Mouse (Mus musculus): ENCODE results near the gene Mgat4b. TPM values are rescaled to one million over a fixed set of nuclear protein-coding genes. Genes with fewer than 3 reads are reported as not detected.

Gene Mgat4b
- polyA plus RNA-seq, 1 experiment from 2014 or later = 14.4 TPM

GRCm38 (mm10) chr11:50207344-50207743 is 3.3 kb upstream of the Mgat4b start:
- WGBS (ENCODE audit: insufficient replicate concordance) = 94% methylated on average over 14 of the region's 14 CpGs
- Histone ChIP-seq H3K27ac (ENCODE audit: low read depth, low read length) (no peak overlapping the region), H3K4me2 (no peak overlapping the region)

GRCm38 (mm10) chr11:50208039-50208438 is 2.7 kb upstream of the Mgat4b start:
- 94% methylated on average over 5 of the region's 5 CpGs for WGBS (ENCODE audit: insufficient replicate concordance)
- Histone ChIP-seq H3K4me1 (ENCODE audit: control insufficient read depth, insufficient read depth, low read length) (peaks cover 17% of the 10 kb centered on the region), H3K4me2 (no peak overlapping the region), H3K9me3 (replicated peaks; ENCODE audit: control insufficient read depth, low read length) (no peaks in the 10 kb centered on the region), H3K4me3 (ENCODE audit: low read depth, low read length) (no peak overlapping the region), H3K9ac (ENCODE audit: low read depth, low read length) (no peak overlapping the region), H3K27me3 (ENCODE audit: control insufficient read depth, insufficient read depth, low read length) (no peaks in the 10 kb centered on the region), H3K36me3 (ENCODE audit: control insufficient read depth, insufficient read depth, low read length) (peaks cover 30% of the 10 kb centered on the region), H3K27ac (ENCODE audit: low read depth, low read length) (no peak overlapping the region)
- no peak for ATAC-seq (replicated peaks; ENCODE audit: insufficient number of reproducible peaks, low FRiP score, low TSS enrichment)

More at GRCm38 (mm10) chr11:50207344-50207743, 3.3 kb upstream of the Mgat4b start:
- no peaks in the 10 kb centered on the region for H3K27me3 ChIP-seq (ENCODE audit: control insufficient read depth, insufficient read depth, low read length)
- peaks cover 10% of the 10 kb centered on the region for H3K4me1 ChIP-seq (ENCODE audit: control insufficient read depth, insufficient read depth, low read length)
- ATAC-seq (replicated peaks; ENCODE audit: insufficient number of reproducible peaks, low FRiP score, low TSS enrichment) = no peak
- no peak overlapping the region for H3K9ac ChIP-seq (ENCODE audit: low read depth, low read length)
- peaks cover 36% of the 10 kb centered on the region for H3K36me3 ChIP-seq (ENCODE audit: control insufficient read depth, insufficient read depth, low read length)
- H3K9me3 ChIP-seq (replicated peaks; ENCODE audit: control insufficient read depth, low read length) = no peaks in the 10 kb centered on the region
- H3K4me3 ChIP-seq (ENCODE audit: low read depth, low read length) = no peak overlapping the region

GRCm38 (mm10) chr11:50210101-50210504 is 587 bp upstream of the Mgat4b start:
- Histone ChIP-seq H3K27ac (ENCODE audit: low read depth, low read length) (peak overlapping the region; percentile 97), H3K9ac (ENCODE audit: low read depth, low read length) (peak overlapping the region; percentile 92), H3K4me2 (peak overlapping the region; percentile 62), H3K4me1 (ENCODE audit: control insufficient read depth, insufficient read depth, low read length) (peaks cover 24% of the 10 kb centered on the region), H3K4me3 (ENCODE audit: low read depth, low read length) (peak overlapping the region; percentile 80), H3K27me3 (ENCODE audit: control insufficient read depth, insufficient read depth, low read length) (no peaks in the 10 kb centered on the region), H3K36me3 (ENCODE audit: control insufficient read depth, insufficient read depth, low read length) (peaks cover 21% of the 10 kb centered on the region), H3K9me3 (replicated peaks; ENCODE audit: control insufficient read depth, low read length) (no peaks in the 10 kb centered on the region)
- WGBS (ENCODE audit: insufficient replicate concordance) = under 1% methylated on average over 24 of the region's 24 CpGs
- ATAC-seq (replicated peaks; ENCODE audit: insufficient number of reproducible peaks, low FRiP score, low TSS enrichment) = peak; percentile 90

GRCm38 (mm10) chr11:50211322-50212059 is 801 bp downstream of the Mgat4b start:
- ATAC-seq (replicated peaks; ENCODE audit: insufficient number of reproducible peaks, low FRiP score, low TSS enrichment) = no peak
- Histone ChIP-seq H3K9me3 (replicated peaks; ENCODE audit: control insufficient read depth, low read length) (no peaks in the 10 kb centered on the region), H3K27me3 (ENCODE audit: control insufficient read depth, insufficient read depth, low read length) (no peaks in the 10 kb centered on the region), H3K27ac (ENCODE audit: low read depth, low read length) (peak overlapping the region; percentile 97), H3K36me3 (ENCODE audit: control insufficient read depth, insufficient read depth, low read length) (peaks cover 8% of the 10 kb centered on the region), H3K9ac (ENCODE audit: low read depth, low read length) (peak overlapping the region; percentile 92), H3K4me2 (peak overlapping the region; percentile 62), H3K4me1 (ENCODE audit: control insufficient read depth, insufficient read depth, low read length) (peaks cover 34% of the 10 kb centered on the region), H3K4me3 (ENCODE audit: low read depth, low read length) (peak overlapping the region; percentile 80)
- 90% methylated on average over 3 of the region's 3 CpGs for WGBS (ENCODE audit: insufficient replicate concordance)

GRCm38 (mm10) chr11:50212060-50212739 is 1.5 kb downstream of the Mgat4b start:
- 77% methylated on average over 3 of the region's 3 CpGs for WGBS (ENCODE audit: insufficient replicate concordance)
- ATAC-seq (replicated peaks; ENCODE audit: insufficient number of reproducible peaks, low FRiP score, low TSS enrichment) = no peak
- Histone ChIP-seq H3K4me3 (ENCODE audit: low read depth, low read length) (no peak overlapping the region), H3K4me2 (no peak overlapping the region), H3K36me3 (ENCODE audit: control insufficient read depth, insufficient read depth, low read length) (peaks cover 1% of the 10 kb centered on the region), H3K27me3 (ENCODE audit: control insufficient read depth, insufficient read depth, low read length) (no peaks in the 10 kb centered on the region), H3K9ac (ENCODE audit: low read depth, low read length) (no peak overlapping the region), H3K4me1 (ENCODE audit: control insufficient read depth, insufficient read depth, low read length) (peaks cover 34% of the 10 kb centered on the region), H3K9me3 (replicated peaks; ENCODE audit: control insufficient read depth, low read length) (no peaks in the 10 kb centered on the region), H3K27ac (ENCODE audit: low read depth, low read length) (peak overlapping the region; percentile 68; the same call in 1 of the 2 replicates)

GRCm38 (mm10) chr11:50212848-50213758 is 2.4 kb downstream of the Mgat4b start:
- Histone ChIP-seq H3K4me1 (ENCODE audit: control insufficient read depth, insufficient read depth, low read length) (peaks cover 36% of the 10 kb centered on the region), H3K9me3 (replicated peaks; ENCODE audit: control insufficient read depth, low read length) (no peaks in the 10 kb centered on the region), H3K9ac (ENCODE audit: low read depth, low read length) (no peak overlapping the region), H3K4me2 (peak overlapping the region; percentile 27), H3K27ac (ENCODE audit: low read depth, low read length) (peak overlapping the region; percentile 68), H3K27me3 (ENCODE audit: control insufficient read depth, insufficient read depth, low read length) (no peaks in the 10 kb centered on the region), H3K4me3 (ENCODE audit: low read depth, low read length) (no peak overlapping the region), H3K36me3 (ENCODE audit: control insufficient read depth, insufficient read depth, low read length) (no peaks in the 10 kb centered on the region)
- 0 out of 2 replicates have a peak, but pooled peaks have one; percentile 28 for ATAC-seq (replicated peaks; ENCODE audit: insufficient number of reproducible peaks, low FRiP score, low TSS enrichment)
- 38% methylated on average over 11 of the region's 11 CpGs for WGBS (ENCODE audit: insufficient replicate concordance)

GRCm38 (mm10) chr11:50214631-50215030 is 3.9 kb downstream of the Mgat4b start:
- no peak for ATAC-seq (replicated peaks; ENCODE audit: insufficient number of reproducible peaks, low FRiP score, low TSS enrichment)
- H3K4me2 ChIP-seq = no peak overlapping the region
- peaks cover 31% of the 10 kb centered on the region for H3K4me1 ChIP-seq (ENCODE audit: control insufficient read depth, insufficient read depth, low read length)
- H3K27ac ChIP-seq (ENCODE audit: low read depth, low read length) = no peak overlapping the region
- H3K27me3 ChIP-seq (ENCODE audit: control insufficient read depth, insufficient read depth, low read length) = no peaks in the 10 kb centered on the region
- 91% methylated on average over 6 of the region's 6 CpGs for WGBS (ENCODE audit: insufficient replicate concordance)
- H3K9ac ChIP-seq (ENCODE audit: low read depth, low read length) = no peak overlapping the region
- no peaks in the 10 kb centered on the region for H3K36me3 ChIP-seq (ENCODE audit: control insufficient read depth, insufficient read depth, low read length)
- no peaks in the 10 kb centered on the region for H3K9me3 ChIP-seq (replicated peaks; ENCODE audit: control insufficient read depth, low read length)
- no peak overlapping the region for H3K4me3 ChIP-seq (ENCODE audit: low read depth, low read length)

- no peaks in the 10 kb centered on the region for H3K27me3 ChIP-seq (ENCODE audit: control insufficient read depth, insufficient read depth, low read length)
- H3K4me1 ChIP-seq (ENCODE audit: control insufficient read depth, insufficient read depth, low read length) = peaks cover 31% of the 10 kb centered on the region
- H3K27ac ChIP-seq (ENCODE audit: low read depth, low read length) = no peak overlapping the region
- peak overlapping the region; percentile 49 for H3K4me2 ChIP-seq
- H3K36me3 ChIP-seq (ENCODE audit: control insufficient read depth, insufficient read depth, low read length) = no peaks in the 10 kb centered on the region
- 10% methylated on average over 9 of the region's 9 CpGs for WGBS (ENCODE audit: insufficient replicate concordance)
- no peaks in the 10 kb centered on the region for H3K9me3 ChIP-seq (replicated peaks; ENCODE audit: control insufficient read depth, low read length)
- no peak for ATAC-seq (replicated peaks; ENCODE audit: insufficient number of reproducible peaks, low FRiP score, low TSS enrichment)
- 0 out of 2 replicates have a peak overlapping the region, but pooled peaks have one; percentile 4 for H3K4me3 ChIP-seq (ENCODE audit: low read depth, low read length)
- no peak overlapping the region for H3K9ac ChIP-seq (ENCODE audit: low read depth, low read length)
Measured at GRCm38 (mm10) chr11:50215633-50216032, 4.9 kb downstream of the Mgat4b start.
